Mouse (Mus musculus): ENCODE results near the gene Cers6. TPM values are rescaled to one million over a fixed set of nuclear protein-coding genes. Genes with fewer than 3 reads are reported as not detected.
A peak's percentile ranks its signal among the peaks of the same experiment; 100 is the strongest.

Gene Cers6
- polyA plus RNA-seq, 3 experiments from 2014 or later = 1.8 to 3.8 (median 3.0) TPM

- no peak for ATAC-seq
Observed at GRCm38 (mm10) chr2:68968028-68968427, 106.8 kb downstream of the Cers6 start.

DNA sequence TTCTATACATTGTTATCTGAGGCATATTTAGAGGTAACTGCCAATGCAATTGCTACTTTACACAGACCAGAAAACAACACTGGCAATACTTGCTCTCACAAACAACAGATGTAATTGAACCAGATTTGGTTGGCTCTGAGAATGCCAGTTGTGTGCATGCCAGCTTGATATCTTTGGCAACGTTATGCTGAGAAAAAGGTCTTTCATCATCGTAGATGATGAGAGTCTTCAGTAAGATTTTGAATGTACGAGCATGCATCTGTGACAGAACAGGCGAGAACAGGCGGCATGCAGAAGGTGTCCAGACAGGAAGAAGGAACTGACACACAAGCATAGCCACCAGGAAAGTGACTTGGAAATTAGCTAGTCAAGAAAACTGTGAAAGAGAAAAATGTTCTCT, 110.6 kb downstream of the Cers6 start:
- no peak for ATAC-seq

DNA sequence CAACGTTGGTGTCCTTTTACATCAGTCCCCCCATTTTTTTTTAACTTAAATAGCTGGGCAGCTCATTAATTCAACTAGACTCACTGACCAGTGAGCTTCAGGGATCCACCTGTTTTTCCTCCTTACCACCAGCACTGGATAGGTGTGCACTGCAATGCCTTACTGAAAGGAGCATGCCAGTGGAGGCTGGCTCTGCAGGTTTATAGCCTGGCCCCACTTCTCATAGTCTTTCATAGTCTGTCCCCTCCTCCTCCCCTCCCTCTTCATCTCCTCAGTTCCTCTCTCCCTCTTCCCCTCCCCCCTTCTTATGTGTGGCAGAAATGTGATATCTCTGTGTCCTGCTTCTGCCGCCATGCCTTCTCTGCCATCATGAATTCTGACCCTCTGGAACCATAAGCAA, 112.5 kb downstream of the Cers6 start:
- ATAC-seq = no peak

GRCm38 (mm10) chr2:68975286-68975685, 114.0 kb downstream of the Cers6 start:
- ATAC-seq = no peak

DNA sequence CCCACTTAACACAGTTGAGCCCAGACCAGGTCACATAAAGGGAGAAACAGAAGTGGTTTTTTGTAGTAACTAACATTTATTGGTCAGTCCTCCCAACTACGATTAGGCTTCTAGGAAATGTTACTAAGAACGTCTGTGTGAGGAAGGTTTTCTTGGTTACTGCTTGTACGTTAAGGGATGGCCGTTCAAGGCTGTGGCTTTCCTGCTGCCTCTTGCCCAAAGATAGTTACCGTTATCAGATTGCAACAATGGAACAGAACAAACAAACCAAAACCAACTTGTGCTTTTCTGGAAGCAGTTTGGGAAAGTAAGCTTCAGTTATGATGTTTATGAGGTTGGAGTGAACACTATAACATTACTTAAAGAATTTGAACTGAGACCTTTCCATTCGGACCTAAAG, 114.5 kb downstream of the Cers6 start:
- ATAC-seq = no peak

- ATAC-seq = no peak
Observed at GRCm38 (mm10) chr2:68978244-68978643, 117.0 kb downstream of the Cers6 start.

DNA sequence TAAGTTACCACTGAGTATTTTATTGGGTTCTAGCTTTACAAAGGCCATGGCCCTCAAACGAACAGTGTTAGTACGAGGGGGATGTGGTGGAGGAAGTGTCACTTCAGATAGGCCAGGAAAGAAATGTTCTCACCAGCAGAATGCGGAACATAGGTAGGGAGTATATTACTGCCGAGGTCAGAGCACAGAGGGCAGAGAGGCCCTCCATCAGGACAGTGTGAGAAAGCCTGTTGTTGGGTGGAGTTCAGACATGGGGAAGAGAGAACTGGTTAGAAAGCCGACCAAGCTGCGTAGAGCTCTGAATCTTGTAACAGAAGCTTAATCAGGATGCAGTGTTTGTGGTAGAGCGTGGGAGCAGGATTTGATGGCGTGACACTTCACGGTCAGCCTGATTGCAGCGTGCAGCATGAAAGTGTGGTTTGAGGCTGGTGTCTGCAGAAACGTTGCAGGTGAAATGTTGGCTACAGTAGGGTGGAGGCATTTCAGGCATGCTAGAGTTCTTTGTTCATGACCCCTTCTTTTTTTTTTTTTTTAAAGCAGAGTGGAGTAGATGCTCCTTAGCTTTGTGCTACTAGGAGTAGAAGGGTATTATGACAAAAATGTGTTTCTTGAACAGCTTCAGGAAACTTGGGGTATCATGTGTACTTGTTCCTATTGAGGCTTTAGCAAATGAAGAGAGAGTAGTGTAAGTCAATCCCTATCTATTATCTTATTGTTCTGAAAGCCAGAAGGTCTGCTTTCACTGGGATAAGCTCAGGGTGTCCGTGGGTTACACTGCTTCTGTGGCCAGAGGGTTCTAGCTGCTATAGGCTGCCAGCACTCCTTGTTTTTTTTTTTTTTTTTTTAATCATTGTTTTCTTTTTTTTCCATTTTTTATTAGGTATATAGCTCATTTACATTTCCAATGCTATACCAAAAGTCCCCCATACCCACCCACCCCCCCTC, 117.7 kb downstream of the Cers6 start:
- peak; percentile 38 for ATAC-seq

DNA sequence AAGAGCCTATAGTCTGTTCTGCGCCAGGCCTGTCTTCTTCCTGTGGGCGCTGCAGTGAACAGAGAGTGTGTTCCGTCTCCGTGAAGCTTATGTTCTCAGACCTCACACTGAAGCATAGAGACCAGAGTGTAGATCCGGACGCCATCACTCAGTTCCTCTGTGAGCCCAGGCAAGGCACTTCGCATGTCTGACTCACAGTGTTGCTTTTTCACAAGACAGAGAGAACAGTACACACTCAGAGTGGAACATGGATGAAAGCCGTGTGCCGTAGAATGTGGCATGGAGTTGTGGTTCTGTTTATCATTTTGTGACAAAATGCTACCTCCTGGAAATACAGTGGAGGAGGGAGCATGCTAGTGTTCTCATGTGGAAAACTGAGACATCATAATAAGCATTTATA, 120.1 kb downstream of the Cers6 start:
- ATAC-seq = peak; percentile 28

GRCm38 (mm10) chr2:68981756-68982409, 120.6 kb downstream of the Cers6 start:
- no peak for ATAC-seq

GRCm38 (mm10) chr2:68982979-68983378, 121.7 kb downstream of the Cers6 start:
- no peak for ATAC-seq

DNA sequence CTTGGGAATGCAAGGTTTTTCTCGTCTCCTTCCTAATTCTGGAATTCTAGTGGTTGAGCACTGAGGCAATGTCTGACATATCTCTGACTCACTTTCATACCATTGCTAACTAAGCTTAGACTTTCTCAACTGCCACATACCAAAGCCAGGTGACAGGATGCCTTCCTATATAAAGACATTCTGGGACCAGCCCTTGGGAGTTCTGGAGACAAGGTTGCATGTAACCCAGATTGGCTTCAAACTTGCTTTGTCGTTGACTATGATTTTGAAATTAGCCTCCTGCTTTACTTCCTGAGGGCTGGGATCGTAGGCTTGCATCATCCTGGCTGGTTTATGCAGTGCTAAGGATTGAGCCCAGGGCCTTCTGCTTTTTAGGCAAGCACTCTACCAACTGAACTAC, 122.2 kb downstream of the Cers6 start:
- no peak for ATAC-seq

GRCm38 (mm10) chr2:68989117-68989516, 127.9 kb downstream of the Cers6 start:
- ATAC-seq = no peak

DNA sequence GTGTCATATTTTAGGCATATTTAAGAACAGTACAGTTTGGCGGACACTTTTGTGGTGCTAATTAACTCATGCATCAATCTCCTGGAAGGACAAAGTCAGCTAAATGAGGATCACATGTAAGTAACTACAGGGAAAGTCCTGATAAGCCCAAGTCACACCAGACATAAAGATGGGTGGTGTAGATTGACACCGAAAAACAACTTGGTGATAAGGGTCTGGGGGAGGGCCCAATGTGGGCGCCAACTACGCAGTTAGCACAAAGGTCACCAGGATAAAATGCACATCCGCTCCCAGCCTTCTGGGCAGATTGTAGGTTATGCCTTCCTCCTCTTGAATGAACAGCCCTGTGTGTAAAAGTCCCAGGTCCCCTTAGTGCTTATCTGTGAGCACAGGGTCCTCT, 131.4 kb downstream of the Cers6 start:
- no peak for ATAC-seq

GRCm38 (mm10) chr2:68994441-68994840, 133.2 kb downstream of the Cers6 start:
- ATAC-seq = no peak

DNA sequence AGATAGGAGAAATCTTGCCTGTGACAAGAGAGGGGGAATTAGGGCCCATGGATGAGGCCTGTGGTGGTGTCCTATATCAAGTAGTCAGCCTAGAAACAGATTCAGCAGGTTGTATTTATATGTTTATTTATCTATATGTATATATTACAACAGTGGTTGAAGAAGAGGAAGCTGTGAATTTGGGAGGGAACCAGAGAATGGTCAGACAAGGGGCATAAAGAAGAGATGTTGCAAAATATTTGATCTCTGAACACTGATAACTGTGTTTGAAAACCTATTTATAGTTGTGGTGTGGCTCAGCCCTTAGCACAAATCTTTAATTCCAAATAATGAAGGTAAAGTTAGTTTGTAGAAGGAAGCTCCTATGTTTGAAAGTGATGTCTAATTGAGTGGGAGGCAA, 134.5 kb downstream of the Cers6 start:
- ATAC-seq = no peak

DNA sequence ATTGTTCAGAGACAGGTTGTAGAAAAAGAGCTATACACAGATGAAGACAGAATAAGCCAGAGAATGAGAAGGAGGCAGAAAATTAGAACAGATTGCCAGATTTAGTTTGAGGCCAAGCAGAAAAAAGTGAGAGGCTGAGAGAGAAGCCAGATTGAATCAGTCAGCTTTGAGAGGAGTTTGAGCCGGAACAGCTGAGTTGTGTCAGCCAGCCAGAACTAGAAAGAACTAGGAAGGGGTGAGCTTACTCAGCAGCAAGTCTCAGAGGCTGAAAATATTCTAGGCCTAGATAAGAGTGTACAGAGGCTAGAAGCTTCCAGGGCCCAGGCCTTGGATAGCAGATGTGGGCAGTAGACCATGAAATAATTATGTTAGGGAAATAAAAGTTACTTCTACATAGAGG, 135.0 kb downstream of the Cers6 start:
- no peak for ATAC-seq

GRCm38 (mm10) chr2:69004001-69004400, 142.8 kb downstream of the Cers6 start:
- no peak for ATAC-seq

DNA sequence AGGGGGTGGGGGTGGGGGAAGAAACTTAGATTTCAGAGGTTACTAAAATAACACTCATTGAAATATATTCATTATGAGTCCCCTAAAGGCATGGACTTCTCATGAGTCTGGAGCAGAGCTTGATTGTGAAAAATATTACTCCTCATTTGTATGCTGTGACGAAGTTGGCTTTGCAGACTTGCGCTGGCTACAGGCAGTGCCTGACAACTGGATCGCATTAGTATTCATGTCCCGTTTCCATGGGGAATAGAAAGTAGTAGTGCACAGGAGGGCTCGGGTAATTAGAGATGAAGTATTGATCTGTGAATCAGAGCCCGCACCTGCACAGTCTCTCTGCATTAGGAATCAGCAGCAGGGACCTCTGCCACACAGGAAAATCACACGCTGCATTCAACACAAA, 150.2 kb downstream of the Cers6 start:
- no peak for ATAC-seq

GRCm38 (mm10) chr2:69011860-69012259, 150.6 kb downstream of the Cers6 start:
- ATAC-seq = no peak

GRCm38 (mm10) chr2:69014241-69014640, 153.0 kb downstream of the Cers6 start:
- ATAC-seq = no peak

DNA sequence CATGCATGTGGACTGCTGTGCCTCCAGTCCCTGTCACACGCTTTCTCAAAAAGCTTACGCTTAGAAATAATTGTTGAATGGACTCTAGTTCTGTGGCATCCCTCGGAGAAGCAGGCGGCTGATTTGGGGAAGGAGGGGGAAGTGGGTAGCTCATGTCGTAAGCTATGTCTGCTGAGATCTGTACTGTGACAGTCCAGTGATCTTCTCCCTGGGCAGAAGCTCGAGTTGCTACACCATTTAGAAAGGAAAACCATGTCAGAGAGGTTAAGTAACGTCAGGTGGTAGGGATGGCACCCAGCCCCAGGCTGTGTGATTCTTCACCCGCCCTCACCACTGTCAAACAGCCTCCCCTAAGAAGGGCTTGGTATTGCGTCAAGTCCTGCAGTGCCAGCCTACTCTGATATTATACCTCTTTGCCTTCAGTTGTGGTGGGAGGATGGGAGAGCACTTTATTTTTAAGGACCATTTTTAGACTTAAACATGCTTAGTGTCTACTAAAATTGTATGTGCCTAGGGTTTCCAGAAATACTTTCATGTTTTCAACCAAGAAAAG, 154.0 kb downstream of the Cers6 start:
- ATAC-seq = no peak

GRCm38 (mm10) chr2:69015822-69016221, 154.6 kb downstream of the Cers6 start:
- no peak for ATAC-seq

DNA sequence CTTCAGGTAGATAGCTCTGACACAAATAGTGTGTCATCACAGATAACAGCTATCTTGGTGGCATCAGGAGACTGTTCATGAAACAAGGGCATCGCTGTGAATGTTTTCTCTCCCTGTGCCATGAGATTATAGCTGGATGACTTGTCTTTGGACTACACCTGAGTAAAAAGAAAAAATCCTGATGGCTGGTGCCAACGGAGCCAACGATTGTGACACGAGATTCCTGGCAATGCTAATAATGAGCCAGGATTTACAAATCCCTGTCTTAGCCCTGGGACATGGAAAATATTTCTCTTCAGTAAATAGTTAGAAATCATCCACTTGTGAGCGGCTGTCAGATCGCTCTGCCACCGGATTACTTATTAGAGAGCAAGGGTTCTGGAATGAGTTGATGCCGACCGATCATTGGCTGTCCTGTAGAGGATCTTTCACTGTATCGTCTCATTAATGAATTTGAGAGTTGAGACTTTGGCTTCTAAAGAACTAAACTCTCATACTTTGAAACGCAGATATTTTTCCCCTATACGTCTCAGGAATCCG, 157.9 kb downstream of the Cers6 start:
- no peak for ATAC-seq
